Mouse (Mus musculus) neural tube, embryonic 11.5 days (tissue): Measurements from ENCODE around the gene Cxcl5. TPM values are rescaled to one million over a fixed set of nuclear protein-coding genes. Genes with fewer than 3 reads are reported as not detected.
A peak's percentile ranks its signal among the peaks of the same experiment; 100 is the strongest.

Experiments
- ATAC-seq: fragments of 200-750 bp; cut with Nextera tagmentation; 2 replicates; pipeline ENCODE4 v1.8.0; 2017; ENCODE audit warnings: moderate number of reproducible peaks, mild to moderate bottlenecking, moderate TSS enrichment, moderate library complexity; ENCODE audit not compliant: insufficient read depth, low FRiP score, low TSS enrichment
- DNase-seq: peaks from one replicate; pipeline ENCODE4 v3.0.0-alpha.2; 2015; ENCODE audit warnings: low spot score
- H3K27ac ChIP-seq: fragments of 300-500 bp; sonication (generic); 2 replicates; pipeline ENCODE4 v1.5.1; 2014; ENCODE audit warnings: low read depth, mild to moderate bottlenecking, low read length
- H3K27me3 ChIP-seq: fragments of 300-500 bp; sonication (generic); 2 replicates; pipeline ENCODE4 v1.6.1; 2014; ENCODE audit warnings: mild to moderate bottlenecking, low read length, mixed read lengths; ENCODE audit not compliant: control insufficient read depth, insufficient read depth
- H3K36me3 ChIP-seq: fragments of 300-500 bp; sonication (generic); 2 replicates; pipeline ENCODE4 v1.6.1; 2014; ENCODE audit warnings: mild to moderate bottlenecking, low read length, moderate library complexity, mixed read lengths; ENCODE audit not compliant: control insufficient read depth, insufficient read depth
- H3K4me1 ChIP-seq: fragments of 300-500 bp; sonication (generic); 2 replicates; pipeline ENCODE4 v1.6.1; 2014; ENCODE audit warnings: low read length, mixed read lengths; ENCODE audit not compliant: control insufficient read depth, insufficient read depth
- H3K4me2 ChIP-seq: fragments of 300-500 bp; sonication (generic); 2 replicates; pipeline ENCODE4 v1.6.1; 2014; ENCODE audit warnings: low read depth, mild to moderate bottlenecking, moderate library complexity
- H3K4me3 ChIP-seq: fragments of 300-500 bp; sonication (generic); 2 replicates; pipeline ENCODE4 v1.5.1; 2014; ENCODE audit warnings: low read depth, low read length
- H3K9ac ChIP-seq: fragments of 300-500 bp; sonication (generic); 2 replicates; pipeline ENCODE4 v1.6.1; 2014; ENCODE audit warnings: mild to moderate bottlenecking, low read length
- H3K9me3 ChIP-seq: fragments of 300-500 bp; sonication (generic); 2 replicates; pipeline ENCODE4 v1.6.1; 2016; ENCODE audit warnings: low read length; ENCODE audit not compliant: control insufficient read depth
- whole genome bisulfite sequencing: fragments of 180-500 bp; shearing (Covaris S2); extraction: QIAGEN DNeasy Blood & Tissue Kit; methylation state at CpG from one replicate; pipeline ENCODE4 v1.1.7; 2014; 5-methylcytosine and 5-hydroxymethylcytosine counted together
- polyA plus RNA-seq: library from polyadenylated mRNA; unstranded; fragments of >200 nt; fragmentation: Nextera tagmentation; extraction: Ambion mirVana; gene quantifications from 2 replicates; pipeline ENCODE4 v1.2.1, GENCODE M21; 2014

The Cxcl5 gene
- polyA plus RNA-seq, 1 experiment from 2014 or later = 0.15 TPM

- Histone ChIP-seq H3K4me1 (no peaks in the 10 kb centered on the region), H3K4me3 (no peak within 1 kb of the TSS), H3K4me2 (no peak within 1 kb of the TSS), H3K9ac (no peak within 1 kb of the TSS), H3K27me3 (no peaks in the 10 kb centered on the region), H3K27ac (no peak within 1 kb of the TSS), H3K9me3 (no peaks in the 10 kb centered on the region), H3K36me3 (no peaks in the 10 kb centered on the region)
- 90% methylated on average over 16 of the region's 16 CpGs for WGBS
- DNase-seq = no peak
- ATAC-seq = no peak
Measured at GRCm38 (mm10) chr5:90771880-90772653, 12.9 kb downstream of the Cxcl5 start, which contains the start of gene Pf4. Gene Pf4, plus strand, starts transcription at chr5:90772435.

GRCm38 (mm10) chr5:90775562-90775961 lies 16.4 kb downstream of the Cxcl5 start:
- Histone ChIP-seq H3K4me3 (no peak overlapping the region), H3K27ac (no peak overlapping the region), H3K4me1 (no peaks in the 10 kb centered on the region), H3K4me2 (no peak overlapping the region), H3K9me3 (no peaks in the 10 kb centered on the region), H3K36me3 (no peaks in the 10 kb centered on the region), H3K27me3 (no peaks in the 10 kb centered on the region), H3K9ac (no peak overlapping the region)
- DNase-seq (no peak), ATAC-seq (no peak)
- 91% methylated on average over 5 of the region's 5 CpGs for WGBS

- ATAC-seq (no peak), DNase-seq (no peak)
- WGBS = 80% methylated on average over 10 of the region's 10 CpGs
- Histone ChIP-seq H3K27me3 (no peaks in the 10 kb centered on the region), H3K4me1 (no peaks in the 10 kb centered on the region), H3K9ac (no peak overlapping the region), H3K4me2 (no peak overlapping the region), H3K27ac (no peak overlapping the region), H3K36me3 (no peaks in the 10 kb centered on the region), H3K4me3 (no peak overlapping the region), H3K9me3 (no peaks in the 10 kb centered on the region)
Measured at GRCm38 (mm10) chr5:90777621-90778020, 18.5 kb downstream of the Cxcl5 start.

- no peak overlapping the region for H3K9ac ChIP-seq
- no peaks in the 10 kb centered on the region for H3K36me3 ChIP-seq
- 90% methylated on average over 6 of the region's 6 CpGs for WGBS
- H3K4me1 ChIP-seq = no peaks in the 10 kb centered on the region
- H3K27ac ChIP-seq = no peak overlapping the region
- H3K4me2 ChIP-seq = no peak overlapping the region
- ATAC-seq (no peak), DNase-seq (no peak)
- H3K27me3 ChIP-seq = no peaks in the 10 kb centered on the region
- H3K4me3 ChIP-seq = no peak overlapping the region
- H3K9me3 ChIP-seq = no peaks in the 10 kb centered on the region
Measured at GRCm38 (mm10) chr5:90778856-90779255, 19.7 kb downstream of the Cxcl5 start.

- Histone ChIP-seq H3K36me3 (no peaks in the 10 kb centered on the region), H3K9me3 (no peaks in the 10 kb centered on the region), H3K4me1 (no peaks in the 10 kb centered on the region), H3K27ac (no peak overlapping the region), H3K4me3 (no peak overlapping the region), H3K27me3 (no peaks in the 10 kb centered on the region), H3K9ac (no peak overlapping the region), H3K4me2 (no peak overlapping the region)
- DNase-seq (no peak), ATAC-seq (no peak)
- 93% methylated on average over 3 of the region's 3 CpGs for WGBS
Measured at GRCm38 (mm10) chr5:90783697-90784096, 24.5 kb downstream of the Cxcl5 start.

- Histone ChIP-seq H3K4me1 (no peaks in the 10 kb centered on the region), H3K36me3 (no peaks in the 10 kb centered on the region)
- WGBS = 19% methylated on average over 26 of the region's 26 CpGs
Measured at GRCm38 (mm10) chr5:90785659-90786588, 26.8 kb downstream of the Cxcl5 start, which contains the start of gene Cxcl3. Gene Cxcl3, plus strand, starts transcription at chr5:90786103.

GRCm38 (mm10) chr5:90788114-90788513 lies 29.0 kb downstream of the Cxcl5 start:
- H3K9me3 ChIP-seq = no peaks in the 10 kb centered on the region
- H3K36me3 ChIP-seq = no peaks in the 10 kb centered on the region
- 81% methylated on average over 4 of the region's 4 CpGs for WGBS
- H3K4me2 ChIP-seq = no peak overlapping the region
- DNase-seq (no peak), ATAC-seq (no peak)
- H3K4me3 ChIP-seq = no peak overlapping the region
- H3K4me1 ChIP-seq = no peaks in the 10 kb centered on the region
- H3K27me3 ChIP-seq = no peaks in the 10 kb centered on the region
- no peak overlapping the region for H3K27ac ChIP-seq
- H3K9ac ChIP-seq = no peak overlapping the region

More at GRCm38 (mm10) chr5:90785659-90786588, 26.8 kb downstream of the Cxcl5 start, which contains the start of gene Cxcl3:
- no peaks in the 10 kb centered on the region for H3K27me3 ChIP-seq
- no peak within 1 kb of the TSS for H3K9ac ChIP-seq
- H3K4me2 ChIP-seq = peak within 1 kb of the TSS; percentile 65
- ATAC-seq (peak; percentile 80), DNase-seq (peak; percentile 38)
- peak within 1 kb of the TSS; percentile 8; the same call in 1 of the 2 replicates for H3K4me3 ChIP-seq
- no peaks in the 10 kb centered on the region for H3K9me3 ChIP-seq
- H3K27ac ChIP-seq = no peak within 1 kb of the TSS

GRCm38 (mm10) chr5:90789306-90790073 lies 30.3 kb downstream of the Cxcl5 start:
- H3K9ac ChIP-seq = no peak overlapping the region
- no peaks in the 10 kb centered on the region for H3K4me1 ChIP-seq
- no peak overlapping the region for H3K4me2 ChIP-seq
- H3K27me3 ChIP-seq = no peaks in the 10 kb centered on the region
- H3K9me3 ChIP-seq = no peaks in the 10 kb centered on the region
- ATAC-seq (no peak), DNase-seq (no peak)
- no peak overlapping the region for H3K4me3 ChIP-seq
- H3K36me3 ChIP-seq = no peaks in the 10 kb centered on the region
- WGBS = 79% methylated on average over 11 of the region's 11 CpGs
- no peak overlapping the region for H3K27ac ChIP-seq
